Mouse (Mus musculus) left cerebral cortex, postnatal 14 days (tissue): ENCODE data around the gene Il33. TPM values are rescaled to one million over a fixed set of nuclear protein-coding genes. Genes with fewer than 3 reads are reported as not detected.

Experiments used
- DNase-seq, 2 experiments: peaks; one replicate each; pipeline ENCODE4 v3.0.0; 2021 to 2022; ENCODE audit warnings: low spot score in 2 of 2, mixed read lengths in 1 of 2
- intact Hi-C: fragments of 180-260 bp; cut with DNase I; formaldehyde crosslinking; loops from one replicate; pipeline ENCODE4 v1.15.1; 2025
- total RNA-seq, 2 experiments: library from RNA; stranded (reverse); gene quantifications; 2 replicates each; pipeline ENCODE4 v1.2.3; 2021

Gene Il33
- total RNA-seq, 2 experiments from 2014 or later, result 10.7 to 12.0 TPM

DNA sequence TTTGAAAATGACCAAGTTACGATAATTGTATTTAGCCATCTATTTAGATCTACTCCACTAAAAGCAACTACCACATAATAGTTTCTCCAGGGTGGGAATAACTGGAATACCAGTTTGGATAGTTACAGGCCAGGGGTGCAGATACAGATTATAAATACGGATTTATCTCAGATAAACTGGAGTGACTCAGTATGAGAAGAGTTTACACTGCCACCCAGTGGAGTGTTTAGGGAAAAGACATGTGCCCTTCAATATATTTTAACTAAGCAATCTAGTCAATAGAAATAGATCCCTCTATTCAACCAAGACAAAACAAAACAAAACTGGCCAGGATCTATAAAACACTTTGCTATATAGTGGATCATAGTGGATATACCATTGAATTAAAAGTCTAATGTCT, 53.9 kb downstream of the Il33 start:
- peak; percentile 49 to 60 for DNase-seq
- intact Hi-C loops, result loop anchor here (2.0 to 5.0 kb wide), 2 partner anchors 152 to 297 kb away; no protein-coding TSS in a partner anchor

DNA sequence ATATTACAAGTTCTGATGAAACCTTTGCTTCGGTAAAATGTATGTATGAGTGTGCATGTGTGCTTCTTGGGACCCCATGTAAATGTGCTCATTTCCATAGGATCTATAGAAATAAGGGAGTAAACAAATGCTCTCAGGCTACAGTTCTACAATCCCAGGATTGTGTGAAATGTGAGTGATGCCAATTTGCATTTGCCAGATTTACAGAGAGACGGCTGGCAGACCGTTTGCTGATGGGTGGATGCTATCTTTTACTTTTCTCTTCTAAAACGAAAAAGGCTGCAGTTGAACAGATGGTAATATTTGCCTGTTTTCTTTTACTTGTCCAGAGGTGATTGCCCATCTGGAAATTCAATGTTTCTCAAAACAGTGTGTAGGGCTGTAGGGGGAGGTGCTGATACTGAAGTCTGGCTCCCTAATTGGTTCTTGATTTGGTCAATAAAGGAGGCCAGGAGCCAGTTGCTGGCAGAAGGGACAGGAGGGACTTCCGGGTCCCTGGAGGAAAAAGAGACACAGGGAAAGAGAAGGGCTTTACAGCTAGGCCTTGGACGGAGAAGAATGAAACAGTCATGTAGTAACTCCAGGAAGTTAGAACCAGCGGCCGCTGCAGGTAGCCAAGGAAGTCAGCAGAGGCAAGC, 54.7 kb downstream of the Il33 start:
- no peak for DNase-seq
- intact Hi-C loops, result loop anchor here (2.0 to 5.0 kb wide), 2 partner anchors 153 to 297 kb away; no protein-coding TSS in a partner anchor

DNA sequence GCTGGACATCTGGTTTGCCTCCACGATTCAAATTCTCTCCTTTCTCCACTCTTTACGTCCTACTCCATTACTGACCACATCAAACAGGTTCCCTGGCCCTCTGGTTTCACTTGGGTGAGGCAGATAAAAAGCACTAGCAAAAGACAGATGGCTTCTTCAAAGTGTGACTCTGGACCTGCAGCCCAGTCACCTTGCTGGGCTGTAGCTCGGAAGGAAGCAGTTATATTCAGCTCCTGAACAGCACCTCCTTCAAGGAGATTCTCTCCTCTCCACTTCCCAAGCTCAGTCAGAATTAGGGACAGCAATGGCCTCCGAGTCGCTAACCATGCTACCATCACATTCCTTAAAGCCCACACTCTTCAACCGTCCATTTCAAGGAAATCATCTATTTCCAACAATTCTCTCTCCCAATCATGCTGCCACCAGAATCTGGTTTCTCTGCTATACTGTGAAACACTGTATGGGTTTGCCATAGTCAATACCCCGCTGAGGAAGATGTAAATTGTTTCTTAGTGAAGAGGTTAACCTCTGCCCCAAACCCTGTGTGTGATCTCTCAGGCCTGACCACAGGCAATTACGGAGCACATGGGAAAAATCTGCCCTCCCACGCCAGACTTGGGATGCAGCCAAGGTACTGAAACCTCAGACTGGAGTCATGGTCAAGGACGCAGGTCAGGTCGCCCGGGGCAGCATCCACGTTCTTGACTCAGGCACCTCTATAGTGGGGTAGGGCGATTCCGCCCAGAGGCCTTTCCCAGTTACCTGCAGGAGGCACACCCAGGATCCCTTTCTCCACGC, 59.5 kb downstream of the Il33 start:
- DNase-seq, result no peak
- intact Hi-C loops, result no loop called here

DNA sequence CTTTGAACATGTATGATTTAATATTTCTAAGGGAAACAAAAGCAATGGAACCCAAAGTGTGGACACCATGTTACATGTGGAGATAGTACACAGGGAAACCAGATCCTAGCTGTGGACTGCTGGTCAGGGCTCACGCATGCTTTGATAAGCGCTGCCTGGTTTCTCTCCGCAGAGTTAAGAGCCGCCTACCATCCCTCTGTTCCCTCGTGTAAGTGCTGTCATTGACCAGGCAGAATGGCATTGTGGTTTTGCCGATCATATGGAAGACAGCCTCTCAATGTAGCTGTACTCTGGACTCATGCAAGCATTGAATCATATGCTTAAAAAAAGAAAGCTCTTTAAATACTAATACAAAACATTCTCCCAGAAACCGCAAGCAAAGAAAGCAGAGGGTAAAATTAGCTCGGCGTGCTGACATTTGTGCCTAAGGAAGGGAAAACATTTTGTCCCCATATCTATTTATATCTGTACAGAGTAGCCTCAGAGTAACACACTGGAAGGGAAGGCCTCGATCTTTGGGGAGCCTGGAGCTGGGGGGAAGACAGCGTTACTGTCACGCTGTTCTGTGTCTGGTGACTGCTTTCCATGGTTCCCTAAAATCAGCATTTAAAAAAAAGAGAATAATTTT, 61.7 kb downstream of the Il33 start:
- intact Hi-C loops, result no loop called here
- no peak for DNase-seq

DNA sequence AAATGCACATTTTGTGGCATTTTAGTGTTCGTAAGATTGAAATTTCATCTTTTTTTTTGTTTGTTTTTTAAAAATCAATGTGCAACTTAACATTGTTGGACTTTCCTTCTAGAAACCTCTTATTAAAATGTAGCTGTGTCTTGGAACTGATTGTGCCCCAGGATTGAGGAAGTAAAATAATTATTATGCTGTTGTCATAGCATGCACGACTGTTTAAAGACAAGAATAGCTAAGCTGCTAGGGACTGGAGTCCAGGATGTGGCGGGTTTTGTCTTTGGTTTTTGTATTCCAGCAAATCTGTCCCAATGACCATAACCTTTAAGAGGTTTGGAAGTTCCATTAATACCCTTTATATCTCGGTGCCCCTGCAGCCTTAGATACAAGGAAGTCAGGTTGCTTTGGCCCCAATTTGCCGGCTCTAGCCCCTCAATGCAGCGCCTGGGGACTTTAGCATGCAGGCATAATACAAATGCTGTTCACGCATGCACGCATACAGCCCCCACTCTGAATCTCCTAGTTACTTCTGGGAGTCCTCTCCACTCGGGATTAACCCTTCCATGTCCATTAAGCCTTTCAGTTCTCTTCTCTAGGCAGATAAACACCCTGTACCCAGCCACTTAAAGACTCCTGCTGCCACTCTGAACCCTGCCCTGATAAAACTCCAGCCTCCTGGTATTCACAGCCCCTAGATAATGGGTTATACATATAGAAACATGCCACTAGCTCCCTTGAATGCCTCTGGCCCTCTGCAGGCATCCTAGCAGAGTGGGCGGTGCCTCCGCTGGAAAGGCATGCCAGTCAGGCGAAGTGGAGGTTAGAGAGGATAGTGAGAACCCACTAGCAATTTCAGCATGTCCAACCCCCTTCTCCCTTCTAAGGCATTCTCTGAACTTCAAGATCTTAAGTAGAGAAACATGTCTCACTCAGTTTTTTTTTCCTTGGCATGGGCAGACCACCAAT, 75.8 kb downstream of the Il33 start:
- intact Hi-C loops, result no loop called here
- no peak for DNase-seq

DNA sequence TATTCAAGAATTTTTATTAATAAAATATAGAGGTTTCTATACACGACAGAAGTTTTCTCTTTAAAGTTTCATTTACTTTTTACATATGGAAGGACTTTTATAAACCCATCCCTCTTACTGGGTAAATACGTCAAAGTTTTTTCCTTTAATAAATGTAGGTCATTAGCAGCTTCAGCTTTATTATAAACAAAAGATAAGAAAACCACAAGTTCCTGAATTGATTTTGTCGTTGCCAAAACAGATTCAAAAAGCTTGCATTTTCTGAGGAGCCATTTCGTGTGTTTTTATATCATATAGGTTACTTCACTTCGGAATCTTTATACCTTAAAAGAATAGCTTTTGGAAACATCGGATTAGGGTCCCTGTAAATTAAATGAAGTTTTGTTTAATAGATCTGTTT, 76.6 kb downstream of the Il33 start:
- no peak for DNase-seq
- intact Hi-C loops, result no loop called here

DNA sequence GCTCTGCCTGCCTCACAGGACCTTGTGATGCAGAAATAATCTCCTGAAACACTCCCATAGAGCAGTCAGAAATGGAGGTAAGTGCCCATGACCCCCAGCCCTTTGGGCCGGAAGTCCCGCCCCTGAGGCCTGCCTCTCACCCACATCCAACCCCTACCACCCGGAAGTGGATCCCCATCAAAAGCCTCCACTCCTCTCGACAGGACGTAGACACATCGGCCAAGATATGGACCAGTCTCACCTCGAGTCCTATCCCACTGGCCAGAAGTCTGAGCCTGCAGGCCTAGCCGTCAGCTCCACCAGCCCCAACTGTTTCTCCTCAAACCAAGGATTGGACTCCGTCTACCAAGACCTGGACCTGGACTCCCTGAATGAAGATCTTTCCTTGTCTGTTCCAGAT, 78.7 kb downstream of the Il33 start, which contains the start of gene Trpd52l3:
Gene Trpd52l3 (plus strand): TSS at position 170 of the 400 bp plus-strand sequence.
- DNase-seq, result no peak
- intact Hi-C loops, result no loop called here

DNA sequence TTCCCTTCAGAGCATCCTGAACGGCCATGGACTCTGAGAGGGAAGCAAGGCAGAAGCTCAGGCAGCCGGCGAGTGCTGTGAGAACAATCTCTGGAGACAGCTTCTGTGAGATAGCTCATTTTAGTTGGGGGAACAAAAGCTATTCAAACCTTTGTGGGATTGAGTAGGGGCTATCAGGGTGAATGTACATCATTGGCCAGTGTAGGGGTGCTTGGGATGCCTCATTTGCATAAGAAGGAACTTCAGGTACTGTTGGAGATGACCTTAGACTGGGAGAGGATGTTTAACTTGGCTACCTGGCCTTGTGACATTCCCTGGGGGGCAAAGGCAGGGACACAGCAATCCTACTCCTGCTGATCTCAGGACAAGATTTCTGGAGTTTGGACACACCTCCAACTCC, 81.5 kb downstream of the Il33 start:
- no peak for DNase-seq
- intact Hi-C loops, result no loop called here

Other genes starting within 250 kb of the Il33 start
- under 1 TPM; 0.66 to 0.76 TPM for gene Mlana, start 227.3 kb upstream of the Il33 start, total RNA-seq
- 10 to 100 TPM; 24.8 to 25.9 TPM for gene 9930021J03Rik, start 119.1 kb upstream of the Il33 start, total RNA-seq
- 10 to 100 TPM; 29.0 to 29.1 TPM for gene Ranbp6, start 112.1 kb upstream of the Il33 start, total RNA-seq
- gene Trpd52l3, start 78.7 kb downstream of the Il33 start, total RNA-seq, result not detected
- 10 to 100 TPM; 46.5 to 55.3 TPM for gene Uhrf2, start 105.4 kb downstream of the Il33 start, total RNA-seq